Mouse (Mus musculus): ENCODE data around the gene Pak7. TPM values are rescaled to one million over a fixed set of nuclear protein-coding genes. Genes with fewer than 3 reads are reported as not detected.
"Not testable (repeated sequence)": the region's sequence is repeated elsewhere in the genome, so short reads cannot be mapped to it uniquely, and the experiment has no call there.

Gene Pak7
- polyA plus RNA-seq, 1 experiment from 2014 or later = 1.6 TPM

GRCm38 (mm10) chr2:136349671-136350275 lies 38.0 kb downstream of the Pak7 start:
- H3K4me2 ChIP-seq (ENCODE audit: low read depth, low read length) = no peak overlapping the region
- H3K9me3 ChIP-seq (replicated peaks; ENCODE audit: control insufficient read depth, low read length) = no peaks in the 10 kb centered on the region
- H3K4me1 ChIP-seq (ENCODE audit: control insufficient read depth, insufficient read depth, low read length) = no peaks in the 10 kb centered on the region
- 45% methylated on average over 8 of the region's 8 CpGs for WGBS
- H3K27ac ChIP-seq (ENCODE audit: low read length) = no peak overlapping the region
- H3K36me3 ChIP-seq (ENCODE audit: control insufficient read depth, insufficient read depth, low read length) = no peaks in the 10 kb centered on the region
- H3K4me3 ChIP-seq (replicated peaks; ENCODE audit: low read length) = no peak overlapping the region
- H3K9ac ChIP-seq (ENCODE audit: low read length) = no peak overlapping the region
- H3K27me3 ChIP-seq (ENCODE audit: control insufficient read depth, insufficient read depth, low read length) = no peaks in the 10 kb centered on the region
- no peak for ATAC-seq (ENCODE audit: insufficient read depth, low FRiP score)

GRCm38 (mm10) chr2:136344240-136344780 lies 43.5 kb downstream of the Pak7 start:
- H3K9me3 ChIP-seq (replicated peaks; ENCODE audit: control insufficient read depth, low read length); H3K27ac ChIP-seq (ENCODE audit: low read length); H3K4me2 ChIP-seq (ENCODE audit: low read depth, low read length); H3K4me1 ChIP-seq (ENCODE audit: control insufficient read depth, insufficient read depth, low read length); H3K9ac ChIP-seq (ENCODE audit: low read length); H3K27me3 ChIP-seq (ENCODE audit: control insufficient read depth, insufficient read depth, low read length); ATAC-seq (ENCODE audit: insufficient read depth, low FRiP score); H3K36me3 ChIP-seq (ENCODE audit: control insufficient read depth, insufficient read depth, low read length); H3K4me3 ChIP-seq (replicated peaks; ENCODE audit: low read length): not testable (repeated sequence)
- WGBS = 83% methylated on average over 4 of the region's 4 CpGs

- 88% methylated on average over 1 of the region's 1 CpGs for WGBS
- no peak overlapping the region for H3K4me3 ChIP-seq (replicated peaks; ENCODE audit: low read length)
- no peaks in the 10 kb centered on the region for H3K36me3 ChIP-seq (ENCODE audit: control insufficient read depth, insufficient read depth, low read length)
- no peak for ATAC-seq (ENCODE audit: insufficient read depth, low FRiP score)
- no peak overlapping the region for H3K4me2 ChIP-seq (ENCODE audit: low read depth, low read length)
- no peak overlapping the region for H3K9ac ChIP-seq (ENCODE audit: low read length)
- H3K27me3 ChIP-seq (ENCODE audit: control insufficient read depth, insufficient read depth, low read length) = no peaks in the 10 kb centered on the region
- H3K9me3 ChIP-seq (replicated peaks; ENCODE audit: control insufficient read depth, low read length) = no peaks in the 10 kb centered on the region
- H3K27ac ChIP-seq (ENCODE audit: low read length) = no peak overlapping the region
- H3K4me1 ChIP-seq (ENCODE audit: control insufficient read depth, insufficient read depth, low read length) = no peaks in the 10 kb centered on the region
Measured at GRCm38 (mm10) chr2:136329974-136330373, 57.8 kb downstream of the Pak7 start.

- Histone ChIP-seq H3K4me3 (replicated peaks; ENCODE audit: low read length) (no peak overlapping the region), H3K36me3 (ENCODE audit: control insufficient read depth, insufficient read depth, low read length) (no peaks in the 10 kb centered on the region), H3K27ac (ENCODE audit: low read length) (no peak overlapping the region), H3K4me1 (ENCODE audit: control insufficient read depth, insufficient read depth, low read length) (no peaks in the 10 kb centered on the region), H3K4me2 (ENCODE audit: low read depth, low read length) (no peak overlapping the region), H3K9ac (ENCODE audit: low read length) (no peak overlapping the region), H3K27me3 (ENCODE audit: control insufficient read depth, insufficient read depth, low read length) (no peaks in the 10 kb centered on the region), H3K9me3 (replicated peaks; ENCODE audit: control insufficient read depth, low read length) (no peaks in the 10 kb centered on the region)
- 72% methylated on average over 4 of the region's 4 CpGs for WGBS
- no peak for ATAC-seq (ENCODE audit: insufficient read depth, low FRiP score)
Measured at GRCm38 (mm10) chr2:136325646-136326045, 62.1 kb downstream of the Pak7 start.

- Histone ChIP-seq H3K27me3 (ENCODE audit: control insufficient read depth, insufficient read depth, low read length) (no peaks in the 10 kb centered on the region), H3K36me3 (ENCODE audit: control insufficient read depth, insufficient read depth, low read length) (no peaks in the 10 kb centered on the region), H3K4me3 (replicated peaks; ENCODE audit: low read length) (no peak overlapping the region), H3K9me3 (replicated peaks; ENCODE audit: control insufficient read depth, low read length) (no peaks in the 10 kb centered on the region), H3K27ac (ENCODE audit: low read length) (no peak overlapping the region), H3K4me1 (ENCODE audit: control insufficient read depth, insufficient read depth, low read length) (no peaks in the 10 kb centered on the region), H3K9ac (ENCODE audit: low read length) (no peak overlapping the region), H3K4me2 (ENCODE audit: low read depth, low read length) (no peak overlapping the region)
- ATAC-seq (ENCODE audit: insufficient read depth, low FRiP score) = no peak
- WGBS = 73% methylated on average over 3 of the region's 3 CpGs
Measured at GRCm38 (mm10) chr2:136309313-136309712, 78.5 kb downstream of the Pak7 start.

- Histone ChIP-seq H3K27me3 (ENCODE audit: control insufficient read depth, insufficient read depth, low read length) (no peaks in the 10 kb centered on the region), H3K9ac (ENCODE audit: low read length) (no peak overlapping the region), H3K4me1 (ENCODE audit: control insufficient read depth, insufficient read depth, low read length) (no peaks in the 10 kb centered on the region), H3K9me3 (replicated peaks; ENCODE audit: control insufficient read depth, low read length) (no peaks in the 10 kb centered on the region), H3K4me3 (replicated peaks; ENCODE audit: low read length) (no peak overlapping the region), H3K36me3 (ENCODE audit: control insufficient read depth, insufficient read depth, low read length) (no peaks in the 10 kb centered on the region), H3K4me2 (ENCODE audit: low read depth, low read length) (no peak overlapping the region), H3K27ac (ENCODE audit: low read length) (no peak overlapping the region)
- ATAC-seq (ENCODE audit: insufficient read depth, low FRiP score) = no peak
- 81% methylated on average over 4 of the region's 4 CpGs for WGBS
Measured at GRCm38 (mm10) chr2:136308743-136309142, 79.0 kb downstream of the Pak7 start.

GRCm38 (mm10) chr2:136302201-136302600 lies 85.6 kb downstream of the Pak7 start:
- H3K27ac ChIP-seq (ENCODE audit: low read length) = no peak overlapping the region
- 90% methylated on average over 2 of the region's 2 CpGs for WGBS
- no peaks in the 10 kb centered on the region for H3K36me3 ChIP-seq (ENCODE audit: control insufficient read depth, insufficient read depth, low read length)
- ATAC-seq (ENCODE audit: insufficient read depth, low FRiP score) = no peak
- H3K27me3 ChIP-seq (ENCODE audit: control insufficient read depth, insufficient read depth, low read length) = no peaks in the 10 kb centered on the region
- no peak overlapping the region for H3K4me3 ChIP-seq (replicated peaks; ENCODE audit: low read length)
- H3K4me1 ChIP-seq (ENCODE audit: control insufficient read depth, insufficient read depth, low read length) = no peaks in the 10 kb centered on the region
- H3K4me2 ChIP-seq (ENCODE audit: low read depth, low read length) = no peak overlapping the region
- no peak overlapping the region for H3K9ac ChIP-seq (ENCODE audit: low read length)
- H3K9me3 ChIP-seq (replicated peaks; ENCODE audit: control insufficient read depth, low read length) = no peaks in the 10 kb centered on the region

GRCm38 (mm10) chr2:136301406-136301805 lies 86.4 kb downstream of the Pak7 start:
- Histone ChIP-seq H3K4me3 (replicated peaks; ENCODE audit: low read length) (no peak overlapping the region), H3K27me3 (ENCODE audit: control insufficient read depth, insufficient read depth, low read length) (no peaks in the 10 kb centered on the region), H3K27ac (ENCODE audit: low read length) (no peak overlapping the region), H3K9me3 (replicated peaks; ENCODE audit: control insufficient read depth, low read length) (no peaks in the 10 kb centered on the region), H3K9ac (ENCODE audit: low read length) (no peak overlapping the region), H3K36me3 (ENCODE audit: control insufficient read depth, insufficient read depth, low read length) (no peaks in the 10 kb centered on the region), H3K4me1 (ENCODE audit: control insufficient read depth, insufficient read depth, low read length) (no peaks in the 10 kb centered on the region), H3K4me2 (ENCODE audit: low read depth, low read length) (no peak overlapping the region)
- no peak for ATAC-seq (ENCODE audit: insufficient read depth, low FRiP score)

- 81% methylated on average over 1 of the region's 1 CpGs for WGBS
- Histone ChIP-seq H3K4me1 (ENCODE audit: control insufficient read depth, insufficient read depth, low read length) (no peaks in the 10 kb centered on the region), H3K27me3 (ENCODE audit: control insufficient read depth, insufficient read depth, low read length) (no peaks in the 10 kb centered on the region), H3K27ac (ENCODE audit: low read length) (no peak overlapping the region), H3K4me3 (replicated peaks; ENCODE audit: low read length) (no peak overlapping the region), H3K36me3 (ENCODE audit: control insufficient read depth, insufficient read depth, low read length) (no peaks in the 10 kb centered on the region), H3K9me3 (replicated peaks; ENCODE audit: control insufficient read depth, low read length) (no peaks in the 10 kb centered on the region), H3K4me2 (ENCODE audit: low read depth, low read length) (no peak overlapping the region), H3K9ac (ENCODE audit: low read length) (no peak overlapping the region)
- no peak for ATAC-seq (ENCODE audit: insufficient read depth, low FRiP score)
Measured at GRCm38 (mm10) chr2:136297371-136297770, 90.4 kb downstream of the Pak7 start.

Measured in stomach, embryonic 16.5 days (tissue).